Mouse (Mus musculus): ENCODE measurements around the gene Zfp213.

DNA sequence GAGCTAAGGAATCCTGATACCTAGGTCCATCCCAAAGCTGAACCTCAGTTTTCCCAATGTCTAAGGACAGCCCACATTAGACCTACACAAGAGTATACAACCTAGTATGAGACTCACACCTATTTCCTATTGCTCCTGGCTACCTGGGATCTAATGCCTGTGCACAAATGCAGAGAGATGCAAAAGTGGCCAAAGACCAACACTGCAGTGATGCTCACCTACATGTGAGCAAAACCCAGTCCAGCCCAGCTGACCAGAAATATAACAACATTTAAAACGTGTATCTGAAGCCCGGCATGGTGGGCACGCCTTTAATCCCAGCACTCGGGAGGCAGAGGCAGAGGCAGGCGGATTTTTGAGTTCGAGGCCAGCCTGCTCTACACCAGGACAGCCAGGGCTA is 18.2 kb downstream of the Zfp213 start:
- TF ChIP-seq TAL1 (IDR thresholded peaks at IDR 0.05; ENCODE audit: low read length) (no peak), GATA1 (IDR thresholded peaks at IDR 0.05; ENCODE audit: low read length) (no peak)

Measured in erythroblast, embryonic 14.5 days (primary cell).